Mouse (Mus musculus): ENCODE data around the gene Glt8d1.

The Glt8d1 gene

GRCm38 (mm10) chr14:31001307-31002205 is at the start of gene Glt8d1, which contains the start of gene Spcs1:
TSS of gene Glt8d1 (plus strand) at chr14:31001400.
TSS of gene Spcs1 (minus strand) at chr14:31001672.
- DNase-seq, result peak; percentile 86

DNA sequence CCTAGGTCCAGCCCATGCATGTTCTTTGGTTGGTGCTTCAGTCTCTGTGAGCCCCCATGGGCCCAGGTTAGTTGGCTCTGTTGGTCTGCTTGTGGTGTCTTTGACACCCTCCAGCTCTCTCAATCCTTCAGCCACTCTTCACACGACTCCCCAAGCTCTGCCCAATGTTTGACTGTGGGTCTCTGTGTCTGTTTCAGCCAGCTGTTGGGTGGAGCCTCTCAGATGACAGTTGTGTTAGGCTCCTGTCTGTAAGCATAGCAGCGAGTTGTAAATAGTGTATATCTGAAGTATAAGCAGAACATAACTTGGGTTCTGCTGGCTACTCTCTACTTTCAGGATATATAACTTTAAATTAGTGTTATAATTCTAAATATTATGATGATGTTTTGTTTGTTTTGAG is 42.7 kb upstream of the Glt8d1 start:
- no peak for DNase-seq

DNA sequence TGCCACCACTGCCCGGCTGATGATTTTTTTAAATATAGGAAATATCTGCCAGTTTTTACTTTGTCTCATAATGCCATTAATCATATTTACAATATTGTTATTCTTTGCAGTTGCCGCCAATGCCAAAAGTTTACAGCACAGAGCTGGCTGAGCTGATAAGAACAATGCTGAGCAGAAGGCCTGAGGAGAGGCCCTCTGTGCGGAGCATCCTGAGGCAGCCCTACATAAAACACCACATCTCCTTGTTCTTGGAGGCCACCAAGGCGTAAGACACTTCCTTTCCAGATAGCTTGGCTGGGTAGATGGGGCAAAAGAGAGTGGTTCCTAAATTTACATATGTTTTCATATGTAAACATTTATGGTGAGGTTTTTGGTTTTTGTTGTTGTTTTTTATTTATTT is 42.2 kb upstream of the Glt8d1 start:
- DNase-seq, result no peak

- DNase-seq, result no peak
Observed at GRCm38 (mm10) chr14:30960366-30960765, 40.8 kb upstream of the Glt8d1 start.

DNA sequence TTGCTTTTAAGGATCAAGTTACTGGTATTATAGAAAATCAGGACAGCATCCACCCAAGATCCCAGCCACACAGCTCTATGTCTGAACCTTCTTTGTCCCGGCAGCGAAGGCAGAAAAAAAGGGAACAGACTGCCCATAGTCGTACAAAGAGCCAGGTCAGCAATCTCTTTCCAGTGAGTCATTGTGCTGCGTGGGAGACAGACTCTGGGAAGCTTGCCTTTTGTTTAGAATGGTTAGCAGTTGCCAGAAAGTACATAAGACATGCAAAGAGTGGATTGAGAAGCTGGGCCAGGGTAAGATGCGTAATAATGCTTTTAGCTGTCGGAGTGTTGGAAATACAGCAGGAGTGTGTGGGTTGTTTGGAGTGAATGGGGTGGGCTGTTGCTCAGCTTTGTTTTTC is 27.0 kb upstream of the Glt8d1 start:
- peak; percentile 28 for DNase-seq

GRCm38 (mm10) chr14:30976222-30976621 is 25.0 kb upstream of the Glt8d1 start:
- no peak for DNase-seq

GRCm38 (mm10) chr14:30996417-30996816 is 4.8 kb upstream of the Glt8d1 start:
- no peak for DNase-seq

GRCm38 (mm10) chr14:31000356-31000755 is 844 bp upstream of the Glt8d1 start:
- DNase-seq, result no peak

GRCm38 (mm10) chr14:31000816-31001306 is 339 bp upstream of the Glt8d1 start:
- DNase-seq, result no peak

GRCm38 (mm10) chr14:31004527-31004926 is 3.3 kb downstream of the Glt8d1 start:
- DNase-seq, result no peak

- no peak for DNase-seq
Observed at GRCm38 (mm10) chr14:31006779-31007178, 5.6 kb downstream of the Glt8d1 start.

- no peak for DNase-seq
Observed at GRCm38 (mm10) chr14:31011588-31011987, 10.4 kb downstream of the Glt8d1 start.

GRCm38 (mm10) chr14:31013928-31014327 is 12.7 kb downstream of the Glt8d1 start:
- DNase-seq, result no peak

DNA sequence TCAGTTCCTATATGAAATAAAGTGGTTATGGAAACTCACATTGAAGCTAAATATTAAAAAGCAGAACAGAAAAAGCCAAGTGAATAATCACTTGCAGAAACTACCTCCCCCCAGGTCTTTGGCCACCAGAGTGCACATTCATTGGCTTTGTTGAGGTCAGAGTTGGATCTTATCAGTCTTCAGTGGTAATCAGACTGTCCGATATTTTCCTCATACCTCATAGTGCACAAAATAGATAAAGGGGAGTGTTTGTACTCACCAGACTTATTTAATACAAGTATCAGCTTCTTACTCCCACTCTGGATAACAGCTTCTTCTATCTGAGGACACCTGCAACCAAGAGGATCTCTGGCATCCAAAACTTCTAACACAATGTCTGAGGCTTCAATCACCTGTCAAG is 14.9 kb downstream of the Glt8d1 start:
- no peak for DNase-seq

DNA sequence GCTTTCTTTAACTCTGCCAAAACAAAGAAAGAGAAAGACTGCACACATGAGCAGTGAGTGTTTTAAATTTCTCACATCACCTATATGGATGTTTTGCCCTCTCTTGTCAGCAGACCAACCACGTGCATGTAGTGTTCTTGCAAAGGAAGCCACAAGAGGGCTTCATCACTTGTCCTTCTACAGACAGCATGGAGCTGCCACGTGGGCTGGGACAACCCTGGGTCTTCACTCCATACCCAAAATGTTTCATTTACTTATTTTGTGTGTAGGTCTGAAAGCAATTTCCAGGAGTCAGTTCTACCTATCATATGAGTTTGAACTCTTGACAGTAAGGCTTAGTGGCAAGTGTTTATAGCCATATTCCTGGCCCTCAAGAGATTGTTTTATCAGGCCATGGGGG is 16.7 kb downstream of the Glt8d1 start:
- no peak for DNase-seq

- DNase-seq, result peak; percentile 97
Observed at GRCm38 (mm10) chr14:31018860-31019291, 17.7 kb downstream of the Glt8d1 start, which contains the start of the genes Pbrm1 and Gnl3. TSS of gene Pbrm1 (plus strand) at chr14:31019138. TSS of gene Gnl3 (minus strand) at chr14:31019152.

DNA sequence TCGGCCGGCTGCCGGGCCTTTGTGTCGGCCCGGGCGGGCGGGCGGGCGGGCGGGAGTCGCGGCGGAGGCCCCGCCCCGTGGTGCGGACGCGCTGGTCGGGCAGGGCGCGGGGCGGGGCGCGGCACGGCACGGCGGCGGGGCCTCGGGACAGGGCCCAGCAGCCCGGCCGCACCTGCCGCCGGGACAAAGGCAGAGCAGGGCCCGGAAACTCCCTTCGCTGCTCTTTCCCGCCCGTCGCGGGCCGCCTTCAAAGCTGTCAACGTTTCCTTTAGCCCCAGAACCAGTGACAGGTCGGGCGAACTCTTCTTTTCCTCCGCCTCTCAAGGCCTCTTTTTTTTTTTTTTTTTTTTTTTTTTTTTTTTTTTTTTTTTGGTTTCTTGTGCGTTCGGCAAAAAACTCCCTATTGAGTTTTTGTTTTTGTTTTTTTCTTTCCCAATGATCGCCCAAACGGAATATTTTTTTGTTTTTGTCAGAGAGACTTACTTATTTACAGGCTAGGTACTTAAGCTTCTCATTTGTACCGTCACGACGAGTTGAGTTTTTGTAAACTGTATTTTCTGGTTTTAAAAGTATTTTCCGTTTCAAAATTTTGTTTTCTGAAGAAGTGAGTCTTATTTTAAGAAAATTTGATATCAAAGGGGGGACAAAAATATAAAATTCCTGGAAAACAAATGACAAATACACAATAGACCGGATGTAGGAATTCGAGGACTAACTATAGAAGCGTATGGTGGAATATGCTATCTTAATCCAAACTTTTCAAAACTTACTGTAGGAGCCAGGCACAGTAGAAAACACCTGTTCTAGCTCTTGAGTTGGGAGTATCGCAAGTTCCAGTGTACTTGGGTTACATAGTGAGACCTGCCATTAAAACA is 18.4 kb downstream of the Glt8d1 start:
- peak; percentile 78 for DNase-seq

DNA sequence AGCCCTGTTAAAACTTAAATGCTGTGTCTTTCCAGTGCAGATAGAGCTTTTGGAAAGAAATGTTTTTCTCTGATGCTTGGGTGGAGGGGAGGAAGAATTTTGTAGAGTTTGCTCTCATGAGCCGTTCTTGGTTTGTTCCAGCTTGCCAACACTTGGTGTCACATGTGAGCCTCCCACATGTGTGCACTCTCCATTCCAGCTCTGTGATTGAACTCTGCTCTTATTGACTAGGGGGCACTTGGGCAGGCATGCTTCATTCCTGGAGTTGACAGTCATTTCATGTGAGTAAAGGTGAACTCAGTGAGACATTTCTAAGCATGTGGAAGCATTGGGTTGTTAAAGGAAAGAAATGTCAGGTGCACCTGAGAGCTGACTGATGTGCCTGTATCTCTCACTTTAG is 21.4 kb downstream of the Glt8d1 start:
- no peak for DNase-seq

- no peak for DNase-seq
Observed at GRCm38 (mm10) chr14:31025785-31026184, 24.6 kb downstream of the Glt8d1 start.

DNA sequence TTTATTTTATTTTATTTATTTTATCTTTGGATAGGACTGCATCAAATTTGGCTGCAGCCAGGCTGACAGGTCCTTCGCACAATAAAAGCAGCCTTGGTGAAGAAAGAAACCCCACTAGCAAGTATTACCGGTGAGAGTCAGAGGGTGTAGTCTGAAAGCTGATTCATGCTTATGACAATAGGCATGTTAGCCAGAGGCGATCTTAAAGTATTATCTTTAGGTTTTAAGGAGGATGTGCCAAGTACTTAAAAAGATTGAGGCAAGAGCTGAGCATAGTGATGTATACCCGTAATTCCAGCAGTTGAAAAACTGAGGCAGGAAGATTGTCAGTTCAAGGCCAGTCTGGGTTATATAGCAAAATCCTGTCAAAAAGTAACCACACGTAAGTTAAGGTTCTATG is 44.1 kb downstream of the Glt8d1 start:
- DNase-seq, result no peak

- no peak for DNase-seq
Observed at GRCm38 (mm10) chr14:31045817-31046216, 44.6 kb downstream of the Glt8d1 start.
